Mouse (Mus musculus): Measurements from ENCODE around the gene Nudt16l1.

GRCm38 (mm10) chr16:4965392-4966129, 27.0 kb downstream of the Nudt16l1 start:
- TF ChIP-seq CTCF (IDR thresholded peaks at IDR 0.05; ENCODE audit: borderline replicate concordance, extremely low read depth, insufficient read depth, insufficient read length) (no peak), POLR2A (IDR thresholded peaks at IDR 0.05; ENCODE audit: borderline replicate concordance, extremely low read depth, insufficient read depth, insufficient read length, poor library complexity, severe bottlenecking) (no peak)

Data from brain, embryonic 14.5 days (tissue).